Mouse (Mus musculus) granulocyte monocyte progenitor cell, adult 5-6 weeks (primary cell): Measurements from ENCODE around the gene Ksr1. TPM values are rescaled to one million over a fixed set of nuclear protein-coding genes. Genes with fewer than 3 reads are reported as not detected.
A peak's percentile ranks its signal among the peaks of the same experiment; 100 is the strongest.

Experiments used
- ATAC-seq: replicated peaks from 2 replicates; pipeline ENCODE4 v1.8.0; 2016; ENCODE audit warnings: mild to moderate bottlenecking, moderate TSS enrichment, inconsistent platforms; ENCODE audit not compliant: poor library complexity, severe bottlenecking
- total RNA-seq, 2 experiments: library from RNA; stranded (forward) in 1 of 2; stranded (reverse) in 1 of 2; fragments of 200-712, 200-1000 nt in 1 of 2; fragments of >200 nt in 1 of 2; fragmentation: Nextera tagmentation in 1 of 2; gene quantifications; 2 replicates each; pipeline ENCODE4 v1.2.3; 2014 to 2017

Ksr1 gene
- total RNA-seq (2014; fragmentation: Nextera tagmentation) (8.1 and 19.2 TPM in 2 replicates), total RNA-seq (2017) (5.4 and 8.2 TPM in 2 replicates)

DNA sequence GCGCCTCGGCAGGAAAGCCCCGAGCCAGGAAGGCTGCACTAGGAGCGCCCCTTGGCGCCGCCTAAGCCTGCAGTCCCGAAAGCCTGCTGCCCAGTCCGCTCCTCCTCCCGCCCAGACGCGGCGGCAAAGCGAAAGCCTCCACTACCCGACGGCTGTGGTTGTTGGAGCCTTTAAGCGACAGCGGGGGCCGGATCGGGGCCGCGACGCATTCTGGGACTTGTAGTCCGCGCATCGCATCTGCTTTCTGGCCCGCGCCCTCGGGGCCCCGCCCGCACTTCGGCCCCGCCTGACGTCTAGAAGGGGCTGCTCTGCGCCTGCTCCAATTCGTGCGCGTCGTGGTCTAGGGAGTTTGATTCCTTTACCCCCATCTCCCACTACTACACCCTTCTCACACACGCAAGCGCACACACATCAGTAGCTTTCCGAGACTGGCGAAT, at the start of gene Ksr1:
Gene Ksr1 (minus strand): TSS at position 77 of the 437 bp plus-strand sequence.
- peak; percentile 90 for ATAC-seq

DNA sequence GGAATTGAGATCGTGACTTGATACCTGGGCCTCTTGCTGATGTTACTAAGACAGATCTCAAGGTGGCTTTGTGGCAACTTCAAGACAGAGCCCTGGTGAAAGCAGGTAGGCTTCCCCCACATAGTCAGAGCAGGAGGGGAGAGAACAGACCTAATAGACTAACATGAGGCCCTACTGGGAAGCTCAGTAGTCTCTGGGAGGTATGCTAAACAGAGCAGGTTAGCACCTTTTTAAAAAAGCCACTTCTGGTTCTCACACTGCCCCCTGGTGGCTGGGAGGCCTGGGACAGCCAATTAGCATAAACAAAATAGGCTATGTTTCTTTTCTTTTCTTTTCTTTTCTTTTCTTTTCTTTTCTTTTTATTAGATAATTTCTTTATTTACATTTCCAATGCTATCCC, 46.0 kb upstream of the Ksr1 start:
- ATAC-seq: peak; percentile 33; the same call in 1 of the 2 replicates

DNA sequence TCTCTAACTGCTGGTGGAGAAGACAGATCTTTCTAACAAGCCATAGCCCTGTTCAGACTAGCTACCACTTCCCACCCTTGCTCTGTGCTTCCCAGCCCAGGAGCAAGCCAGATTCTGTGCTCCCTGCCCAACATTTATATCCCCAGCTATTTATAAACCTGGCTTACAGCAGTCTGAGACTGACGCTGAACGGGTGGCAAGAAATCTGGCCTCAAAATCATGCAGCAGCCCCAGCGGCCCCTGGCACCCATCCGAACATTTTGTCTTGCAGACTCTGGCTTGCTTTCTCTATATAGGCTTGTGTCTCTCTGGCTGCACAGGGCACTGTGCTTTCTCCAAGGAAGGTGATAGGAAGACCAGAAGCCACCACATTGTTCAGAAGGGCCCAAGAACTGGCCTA, 45.0 kb upstream of the Ksr1 start:
- ATAC-seq: no peak

DNA sequence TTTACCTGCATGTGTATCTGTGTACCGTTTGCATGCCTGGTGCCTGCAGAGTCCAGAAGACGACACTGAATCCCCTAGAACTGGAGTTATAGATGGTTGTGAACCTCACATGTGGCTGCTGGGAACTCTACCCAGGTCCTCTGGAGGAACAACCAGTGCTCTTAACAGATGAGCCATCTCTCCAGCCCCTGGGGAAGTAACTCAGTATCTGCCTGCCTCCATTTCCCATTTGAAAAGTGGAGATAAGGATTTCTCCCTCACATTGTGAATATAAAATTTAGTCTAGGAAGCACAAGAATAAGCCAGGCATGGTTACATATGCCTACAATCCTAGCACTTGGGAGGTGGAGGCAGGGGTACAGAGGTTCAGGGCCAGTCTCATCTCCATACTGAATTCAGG, 44.0 kb upstream of the Ksr1 start:
- no peak for ATAC-seq

DNA sequence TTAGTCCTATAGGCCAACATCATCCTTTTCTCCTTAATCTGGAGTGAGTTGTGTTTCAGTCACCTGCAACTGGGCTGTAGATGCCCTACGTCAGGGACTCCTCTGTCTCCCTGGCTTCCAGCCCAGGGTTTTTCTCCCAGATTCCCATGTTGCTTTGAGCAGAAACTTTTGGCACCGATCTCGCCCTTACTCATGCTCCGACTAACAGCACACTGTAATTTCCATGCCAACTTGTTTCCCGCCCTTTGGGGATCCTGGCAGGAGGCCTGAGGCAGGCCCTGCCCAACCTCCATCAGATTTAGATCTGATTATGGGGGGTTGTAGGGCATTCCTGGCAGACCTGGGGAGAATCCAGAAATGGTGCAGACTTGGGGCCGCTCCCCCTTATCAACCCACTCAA, 42.0 kb upstream of the Ksr1 start:
- ATAC-seq: no peak

DNA sequence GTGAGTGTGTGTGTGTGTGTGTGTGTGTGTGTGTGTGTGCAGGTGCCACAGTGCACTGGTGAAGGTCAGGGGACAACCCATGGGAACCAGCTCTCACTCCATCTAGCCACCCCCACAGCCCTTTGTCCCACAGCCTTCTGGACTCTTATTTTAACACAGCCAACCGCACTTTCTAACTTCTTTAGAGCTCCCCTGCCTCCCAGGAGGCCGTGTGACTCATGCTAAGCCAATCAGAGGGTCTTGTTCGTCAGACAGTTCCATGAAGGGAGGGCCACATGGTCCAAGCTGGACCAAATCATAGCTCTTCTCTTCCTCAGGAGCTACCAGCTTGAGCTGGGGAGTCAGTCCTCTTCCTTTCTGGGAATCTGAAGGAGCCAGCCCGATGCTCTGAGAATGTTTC, 41.1 kb upstream of the Ksr1 start:
- no peak for ATAC-seq

DNA sequence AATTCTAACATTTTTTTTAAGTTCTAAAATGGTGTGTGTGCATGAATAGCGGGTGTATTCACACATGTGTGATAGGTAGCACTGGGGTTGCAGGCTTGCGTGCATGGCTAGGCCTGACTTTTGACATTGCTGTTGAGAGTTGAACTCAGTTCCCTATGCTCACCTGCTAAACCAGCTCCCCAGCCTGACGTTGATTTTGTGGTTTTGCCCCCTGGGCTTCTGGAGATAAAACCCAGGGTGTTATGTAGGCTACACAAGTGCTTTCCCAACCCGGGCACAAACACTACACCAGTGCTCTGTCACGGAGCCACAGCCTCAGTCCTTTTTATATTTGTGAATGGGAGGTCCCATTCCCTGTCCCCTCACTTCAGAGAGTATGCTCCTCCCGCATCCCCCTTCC, 39.5 kb upstream of the Ksr1 start:
- ATAC-seq: no peak

DNA sequence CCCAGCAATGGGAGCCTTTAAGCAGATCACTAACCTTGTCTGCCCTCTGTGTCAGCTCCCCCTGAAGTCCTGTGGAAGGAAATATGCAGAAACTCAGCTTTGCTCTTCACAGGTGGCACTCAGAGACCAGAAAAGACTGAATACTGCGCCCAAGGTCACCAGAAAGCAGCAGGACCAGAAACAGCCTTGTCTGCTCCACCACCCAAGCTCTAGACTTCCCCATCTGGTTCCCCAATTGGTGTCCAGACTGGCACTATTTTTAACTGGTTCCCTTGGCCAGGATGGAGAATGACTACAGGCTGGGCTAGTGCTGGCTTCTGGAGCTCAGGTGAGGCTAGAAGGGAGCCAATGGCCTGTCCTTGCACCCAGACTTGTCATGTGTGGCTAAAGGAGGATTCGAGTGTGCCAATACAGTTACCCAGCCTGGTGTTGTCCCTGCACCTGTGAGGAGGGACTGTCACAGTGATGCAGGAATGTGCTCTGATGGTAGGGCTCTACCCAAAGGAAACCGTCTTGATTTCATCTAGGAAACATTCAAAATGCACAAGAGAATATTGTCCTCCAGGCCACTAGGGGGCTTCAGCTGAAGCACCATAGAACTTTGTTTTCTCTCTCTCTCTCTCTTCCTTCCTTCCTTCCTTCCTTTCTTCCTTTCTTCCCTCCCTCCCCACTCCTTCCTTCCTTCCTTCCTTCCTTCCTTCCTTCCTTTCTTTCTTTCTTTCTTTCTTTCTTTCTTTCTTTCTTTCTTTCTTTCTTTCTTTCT, 38.1 kb upstream of the Ksr1 start:
- ATAC-seq: no peak

DNA sequence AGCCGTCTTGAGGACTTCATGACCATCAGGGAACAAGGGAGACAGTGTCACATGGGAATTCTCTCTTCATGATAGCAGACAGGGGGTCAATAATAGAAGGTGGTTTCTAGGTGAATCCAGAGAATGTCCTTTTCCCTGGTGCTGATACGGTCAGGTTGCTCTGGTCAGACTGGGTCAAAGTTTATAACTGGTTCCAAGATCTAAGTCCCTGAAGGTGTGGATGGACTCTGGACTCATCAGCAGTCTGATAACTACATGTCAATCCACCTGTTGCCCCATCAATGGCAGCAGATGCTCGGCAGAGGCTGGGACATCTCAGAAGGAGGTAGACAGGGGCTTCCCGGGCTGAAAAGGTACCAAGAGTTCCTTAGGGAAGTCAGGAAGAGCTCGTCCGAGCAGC, 37.2 kb upstream of the Ksr1 start:
- no peak for ATAC-seq

DNA sequence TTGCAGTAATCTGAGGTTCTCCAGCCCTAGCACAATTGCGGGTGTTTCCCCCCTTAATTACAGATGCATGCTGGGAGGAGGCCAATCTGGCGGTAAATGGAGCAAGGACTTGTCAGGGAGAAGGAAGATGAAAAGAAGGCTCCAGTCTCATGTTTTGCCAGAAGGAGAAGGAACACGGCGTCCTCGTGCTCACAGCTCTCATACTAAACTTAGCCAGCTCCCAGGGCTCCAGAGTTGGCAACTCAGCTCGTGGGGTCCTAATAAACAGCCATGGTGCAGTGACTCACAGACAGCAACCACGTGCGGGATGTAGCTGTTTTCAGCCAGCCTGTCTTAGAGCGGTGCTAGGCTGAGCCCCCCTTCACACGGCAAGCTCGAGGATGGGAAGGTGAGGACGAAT, 36.7 kb upstream of the Ksr1 start:
- no peak for ATAC-seq

DNA sequence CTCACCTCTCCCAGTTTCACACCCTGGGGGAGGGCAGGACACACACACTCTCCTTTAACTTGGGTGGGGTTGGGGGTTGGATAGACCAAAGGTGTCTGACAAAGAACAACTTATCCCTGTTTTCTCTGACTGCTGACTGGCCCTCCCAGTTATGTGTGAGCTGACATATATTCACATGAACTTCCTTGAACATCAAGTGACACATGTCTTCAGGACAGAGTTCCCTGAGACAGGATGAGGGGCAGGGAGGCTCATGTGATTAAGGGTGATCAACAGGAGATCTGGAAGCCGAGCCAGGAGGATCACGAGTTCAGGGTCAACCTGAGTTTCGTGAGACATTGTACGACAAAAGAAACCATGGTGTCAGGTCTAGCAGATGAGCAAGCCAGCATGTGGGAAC, 35.7 kb upstream of the Ksr1 start:
- ATAC-seq: no peak

DNA sequence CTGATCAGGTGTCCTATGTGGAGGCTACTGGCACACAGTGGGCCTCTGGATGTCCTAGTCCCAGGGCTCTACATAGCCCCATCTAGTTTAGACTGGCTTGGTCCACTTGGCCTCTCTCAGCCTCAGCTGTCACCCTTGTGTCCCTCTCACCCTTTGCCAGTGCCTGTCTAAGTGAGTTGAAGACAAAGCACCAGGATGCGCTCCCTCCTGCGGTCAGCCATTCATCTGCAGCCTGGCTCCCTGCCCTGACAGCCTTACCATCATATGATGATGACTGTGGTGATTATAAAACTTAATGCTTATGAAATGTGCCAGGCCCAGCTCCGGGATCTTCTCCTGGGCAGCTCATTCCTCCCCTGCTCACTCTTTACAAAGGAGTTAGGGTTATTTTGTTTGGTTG, 30.5 kb upstream of the Ksr1 start:
- no peak for ATAC-seq

DNA sequence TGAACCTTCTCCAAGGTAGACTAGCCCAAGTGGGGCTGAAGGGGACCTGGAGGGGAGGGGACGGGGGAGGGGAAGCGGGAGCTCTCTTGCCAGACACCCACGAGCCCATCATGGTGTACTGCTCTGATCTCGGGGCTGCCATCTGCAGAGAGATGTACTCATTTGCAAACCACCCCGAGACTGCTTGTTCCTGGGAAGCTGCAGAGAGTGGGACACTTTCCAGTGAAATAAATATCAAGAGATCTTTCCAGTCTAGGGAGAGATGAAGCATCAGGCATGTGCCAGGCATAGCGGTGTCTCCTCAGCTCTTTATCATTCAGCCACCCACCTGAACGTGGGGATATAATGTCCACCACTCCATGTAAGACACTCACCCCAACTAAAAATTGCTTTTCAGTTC, 25.8 kb upstream of the Ksr1 start:
- no peak for ATAC-seq

DNA sequence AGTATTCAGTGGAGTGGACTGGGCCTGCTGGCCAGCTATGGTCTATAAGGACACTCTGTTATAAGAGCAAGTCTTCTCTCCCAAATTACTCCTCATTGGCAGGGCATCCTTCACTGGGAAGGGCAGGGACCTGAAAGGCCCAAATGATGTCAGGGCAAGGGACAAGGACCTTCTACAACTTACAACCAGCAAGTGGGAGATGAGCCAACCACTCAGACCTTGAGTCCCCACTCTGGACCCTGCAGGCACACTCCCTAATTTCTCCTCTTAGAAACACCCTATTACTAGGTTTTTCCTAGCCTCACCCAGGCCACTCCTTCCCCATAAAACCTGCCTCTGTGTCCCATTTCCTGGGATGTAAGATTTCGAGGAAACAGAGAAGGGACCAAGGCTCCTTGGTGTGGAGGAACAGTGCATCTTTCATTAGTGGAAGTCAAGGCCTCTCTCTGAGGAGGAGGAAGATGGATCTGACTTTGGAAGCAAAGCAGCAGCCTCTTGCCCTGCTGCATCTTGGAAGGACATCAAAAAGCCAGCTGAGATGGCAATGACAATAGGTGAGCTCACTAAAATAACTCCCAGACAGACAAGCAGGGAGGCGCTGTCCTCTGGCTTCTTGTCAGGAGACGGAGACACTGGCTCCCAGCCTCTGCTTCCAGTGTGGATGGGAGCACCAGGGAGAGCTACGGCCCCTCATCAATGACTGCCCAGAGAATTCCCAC, 20.5 kb upstream of the Ksr1 start:
- ATAC-seq: no peak

DNA sequence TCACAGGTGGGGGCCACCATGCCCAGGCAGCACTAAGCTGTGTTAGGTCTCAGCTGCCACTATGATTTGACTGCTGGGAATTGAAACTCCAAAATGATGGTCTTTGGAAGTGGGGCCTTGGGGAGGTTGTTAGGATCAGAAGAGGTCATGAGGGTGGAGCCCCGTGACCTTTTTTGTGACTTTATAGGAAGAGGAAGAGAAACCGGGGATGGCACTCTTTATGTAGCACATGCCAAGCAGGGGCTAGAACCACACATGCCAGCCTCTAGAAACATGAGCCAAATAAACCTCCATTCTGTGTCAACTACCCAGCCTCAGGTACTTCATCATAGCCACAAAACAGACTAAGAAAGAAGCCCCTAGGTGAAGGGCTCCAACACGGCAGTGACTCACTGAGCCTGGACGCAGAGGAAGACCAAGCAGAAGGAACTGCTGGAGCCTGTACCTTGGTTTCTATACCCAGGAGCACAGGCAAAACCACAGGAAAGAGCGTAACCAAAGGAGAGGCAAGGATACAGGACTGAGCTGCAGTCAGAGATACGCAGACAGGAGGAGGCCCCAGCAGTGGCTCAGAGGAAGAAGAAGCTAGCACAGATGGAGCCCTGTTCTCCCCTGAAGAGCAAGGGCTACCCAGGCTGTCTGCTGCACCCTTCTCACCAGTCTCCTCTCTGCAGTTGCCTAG, 15.0 kb upstream of the Ksr1 start:
- ATAC-seq: peak; percentile 53

DNA sequence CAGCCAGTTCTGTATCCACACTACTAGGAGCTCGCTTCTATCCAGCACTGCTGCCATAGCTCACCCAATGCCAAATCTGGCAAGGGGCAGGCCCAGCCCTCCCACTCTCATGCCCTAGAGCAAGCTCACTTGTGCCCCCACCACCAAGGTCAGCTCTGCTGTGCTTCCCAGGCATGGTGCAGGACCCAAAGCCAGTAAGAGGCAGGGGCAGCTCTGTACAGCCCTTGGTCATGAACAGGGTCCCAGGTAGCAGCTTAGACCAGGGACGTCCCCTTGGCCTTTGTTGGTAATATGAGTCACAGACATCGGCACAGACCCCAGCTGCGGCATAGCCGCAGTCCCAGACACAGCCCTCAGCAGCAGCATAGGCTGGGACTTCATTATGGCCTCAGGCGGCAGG, 13.9 kb upstream of the Ksr1 start:
- ATAC-seq: no peak

DNA sequence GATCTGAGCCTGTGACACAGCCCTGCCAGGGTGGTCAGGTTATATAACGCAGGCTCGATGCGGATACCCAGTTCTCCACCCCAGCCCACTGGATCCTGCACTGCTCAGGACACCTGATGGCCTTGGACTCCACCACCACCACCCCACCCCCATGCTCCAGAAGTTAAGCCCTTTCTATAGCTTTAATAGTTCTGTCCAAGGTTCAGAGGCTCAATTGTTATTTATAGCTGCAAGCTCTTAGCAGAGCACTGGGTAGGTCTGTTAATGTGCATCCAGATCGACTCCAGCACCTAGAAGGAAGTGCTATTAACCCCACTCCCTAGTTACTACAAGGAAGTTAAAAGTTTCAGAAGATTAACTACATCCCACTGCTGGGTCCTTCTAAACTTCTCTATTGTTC, 11.5 kb upstream of the Ksr1 start:
- peak; percentile 38; the same call in 1 of the 2 replicates for ATAC-seq

DNA sequence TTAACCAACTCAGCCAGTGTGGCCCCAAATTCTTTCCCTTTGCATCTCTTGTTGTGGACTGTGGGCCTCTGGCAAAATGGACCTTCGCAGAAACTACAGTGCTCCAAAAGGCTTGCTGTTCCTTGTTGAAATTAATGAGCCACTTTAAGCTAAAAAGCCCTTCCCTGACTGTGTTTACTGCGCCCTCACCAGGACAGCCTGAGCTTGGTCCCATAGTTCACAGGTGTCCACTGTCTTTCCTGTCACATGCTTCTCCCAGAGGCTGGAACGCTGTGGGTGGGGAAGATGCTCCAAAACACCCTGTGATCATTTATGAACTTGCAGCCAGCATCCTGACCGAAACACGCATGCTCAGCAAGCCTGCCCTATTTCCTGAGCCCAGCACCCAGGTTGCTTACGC, 9.1 kb upstream of the Ksr1 start:
- no peak for ATAC-seq

DNA sequence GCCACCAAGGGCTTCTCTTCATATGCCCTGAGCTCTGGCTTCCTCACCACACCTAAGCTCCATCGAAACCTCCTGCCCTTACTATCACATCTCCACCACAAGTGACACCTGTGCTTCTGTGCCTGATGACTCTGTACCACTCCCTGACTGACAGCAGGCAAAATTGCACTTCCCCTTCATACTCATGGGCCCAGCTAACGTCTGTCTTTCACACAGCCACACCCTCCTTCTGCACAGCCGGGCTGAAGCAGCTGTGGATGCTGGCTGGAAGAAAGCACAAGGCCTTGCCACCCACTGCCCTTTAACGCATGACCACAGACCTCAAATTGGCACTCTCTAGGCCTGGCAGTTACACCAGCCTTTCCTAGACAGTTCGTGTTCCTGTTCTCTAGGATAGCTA, 6.5 kb upstream of the Ksr1 start:
- ATAC-seq: peak; percentile 94

DNA sequence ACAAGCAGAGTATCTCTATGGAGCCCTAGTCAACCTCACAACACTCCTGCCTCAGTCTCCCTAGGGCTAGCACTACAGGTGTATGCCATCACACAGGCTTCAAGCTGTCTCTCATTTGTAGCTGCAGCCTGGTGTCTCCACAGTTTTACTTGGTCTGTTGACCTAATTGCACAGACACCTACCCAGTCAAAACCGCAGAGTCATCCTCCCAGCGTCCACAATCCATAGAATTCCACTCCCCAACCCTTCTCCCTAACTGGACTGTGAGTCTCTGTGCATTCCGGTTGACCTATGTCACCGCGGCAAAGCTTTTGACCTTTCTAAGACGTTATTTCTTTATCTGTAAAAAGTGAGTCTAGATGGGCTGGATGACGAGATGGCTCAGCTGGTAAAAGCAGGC, 5.7 kb upstream of the Ksr1 start:
- no peak for ATAC-seq

DNA sequence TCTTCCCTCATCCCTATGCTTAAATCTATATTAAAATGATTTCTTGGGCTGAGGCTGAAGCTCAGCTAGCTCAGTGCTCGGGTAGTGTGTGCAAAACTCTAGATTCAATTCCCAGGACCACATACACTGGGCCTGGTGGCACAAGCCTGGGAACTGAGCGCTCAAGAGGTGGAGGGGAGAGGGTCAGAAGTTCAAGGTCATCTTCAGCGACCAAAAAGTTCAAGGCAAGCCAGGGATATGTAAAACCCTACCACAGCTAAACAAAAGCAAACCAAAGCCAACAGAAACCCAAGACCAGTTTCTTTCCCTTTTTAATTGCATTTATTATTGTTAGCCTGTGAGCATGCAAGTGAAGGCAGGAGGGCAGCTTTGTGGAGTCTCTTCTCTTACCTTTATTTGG, 4.1 kb upstream of the Ksr1 start:
- ATAC-seq: no peak
